8 mouse cellular contexts compared by ENCODE assay signal in the genomic region with DNA sequence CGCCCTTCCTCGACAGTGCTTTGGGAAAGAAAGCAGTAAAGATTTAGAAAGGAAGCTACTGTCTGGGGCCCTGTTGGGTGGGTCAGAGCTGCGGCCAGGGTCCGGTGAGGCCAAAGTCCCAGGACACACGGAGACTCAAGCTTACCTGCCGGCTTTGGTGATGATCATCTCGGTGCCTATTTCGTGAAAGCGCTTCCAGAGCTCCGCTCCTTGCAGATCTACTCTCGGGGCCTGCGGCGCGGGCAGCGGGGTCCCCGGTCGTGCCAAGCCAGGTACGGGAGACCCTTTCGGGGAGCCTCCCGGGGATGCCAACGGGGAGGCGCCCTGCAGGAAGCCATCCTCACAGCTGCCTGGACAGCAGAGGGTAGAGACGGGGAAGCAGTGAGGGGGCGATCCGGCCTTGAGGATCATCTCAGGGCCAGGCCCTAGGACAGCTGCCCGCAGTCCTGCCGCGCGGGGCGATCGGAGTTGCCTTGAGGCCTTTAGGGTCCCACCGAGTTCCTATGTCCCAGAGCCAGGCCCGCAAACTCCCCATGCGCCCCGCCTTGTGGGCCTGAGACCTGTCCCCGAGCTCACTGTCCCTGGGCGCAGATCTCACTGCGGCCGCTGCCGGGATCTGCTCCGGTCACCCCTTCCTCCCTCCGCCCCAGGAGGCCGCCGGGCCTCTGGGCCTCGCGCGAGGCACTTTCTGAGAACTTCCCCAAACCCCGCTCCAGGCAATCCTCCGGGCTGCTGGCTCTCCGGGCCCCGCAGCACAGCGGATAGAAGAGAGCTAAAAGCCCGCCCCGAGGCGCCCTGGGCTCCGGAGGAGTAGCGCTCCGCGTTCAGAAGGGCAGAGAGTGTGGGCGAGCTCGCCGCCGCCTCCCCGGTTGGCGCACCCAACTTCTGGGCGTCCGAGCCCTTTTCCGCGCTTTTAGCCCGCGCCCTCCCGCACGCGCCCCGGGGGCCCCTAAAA. TPM values are rescaled to one million over a fixed set of nuclear protein-coding genes. Genes with fewer than 3 reads are reported as not detected.
A peak's percentile ranks its signal among the peaks of the same experiment; 100 is the strongest.
DNase-seq lines count a peak whose midpoint lies in the region; ATAC-seq and TF ChIP-seq lines count a peak whose summit lies in the region.

No protein-coding gene starts in this region.

- H3K27ac ChIP-seq in liver, embryonic 13.5 days = no peak overlapping the region
- no peak overlapping the region for H3K27ac ChIP-seq in stomach, embryonic 14.5 days (ENCODE audit: low read length)
- H3K27ac ChIP-seq in thymus, adult 2 months (ENCODE audit: control insufficient read depth, insufficient read depth, low read length) = no peak overlapping the region

- H3K36me3 ChIP-seq in liver, embryonic 13.5 days = no peaks in the 10 kb centered on the region
- H3K36me3 ChIP-seq in stomach, embryonic 14.5 days (ENCODE audit: control insufficient read depth, insufficient read depth, low read length) = no peaks in the 10 kb centered on the region
- no peaks in the 10 kb centered on the region for H3K36me3 ChIP-seq in thymus, adult 2 months (ENCODE audit: control insufficient read depth, insufficient read depth, low read length)

- no peak for TF ChIP-seq POLR2A in thymus, adult 2 months (IDR thresholded peaks at IDR 0.05; ENCODE audit: control insufficient read depth, extremely low read depth, insufficient read depth, low read length, poor library complexity)

- peak overlapping the region; percentile 38 for H3K4me3 ChIP-seq in liver, embryonic 13.5 days (replicated peaks)
- peak overlapping the region; percentile 40 for H3K4me3 ChIP-seq in stomach, embryonic 14.5 days (ENCODE audit: low read depth, low read length)
- no peak overlapping the region for H3K4me3 ChIP-seq in thymus, adult 2 months (ENCODE audit: control insufficient read depth, insufficient read depth, low read length)

- H3K4me2 ChIP-seq in liver, embryonic 13.5 days = peak overlapping the region; percentile 54
- peak overlapping the region; percentile 58 for H3K4me2 ChIP-seq in stomach, embryonic 14.5 days (replicated peaks; ENCODE audit: low read depth, low read length)

- ATAC-seq in erythroid progenitor cell, adult 5-6 weeks (replicated peaks; ENCODE audit: low FRiP score, poor library complexity, severe bottlenecking) = 0 out of 2 replicates have a peak, but pooled peaks have one; percentile 34
- ATAC-seq in liver, embryonic 13.5 days (ENCODE audit: low read depth) = no peak
- ATAC-seq in stomach, embryonic 14.5 days (ENCODE audit: insufficient number of reproducible peaks, insufficient read depth, low FRiP score, low read depth) = peak; percentile 64

- H3K27me3 ChIP-seq in liver, embryonic 13.5 days = peaks cover 78% of the 10 kb centered on the region
- H3K27me3 ChIP-seq in stomach, embryonic 14.5 days (ENCODE audit: control insufficient read depth, insufficient read depth, low read length) = peaks cover 38% of the 10 kb centered on the region
- H3K27me3 ChIP-seq in thymus, adult 2 months (ENCODE audit: control insufficient read depth, insufficient read depth, low read length) = peaks cover 15% of the 10 kb centered on the region

- peak; percentile 22 for DNase-seq in right cerebral cortex, postnatal 4 days
- DNase-seq in right cerebral cortex, postnatal 25 days = no peak
- peak; percentile 43 to 75 for DNase-seq in heart, postnatal 36 days
- DNase-seq in liver, embryonic 13.5 days = no peak
- DNase-seq in spleen, adult 18-20 months = no peak
- DNase-seq in thymus, adult 2 months = no peak

- intact Hi-C loops in heart, postnatal 36 days (cut with DNase I) = loop anchor here (5.0 to 10.0 kb wide), 3 partner anchors 305 to 495 kb away; no protein-coding TSS in a partner anchor

- H3K9me3 ChIP-seq in liver, embryonic 13.5 days (replicated peaks) = no peaks in the 10 kb centered on the region
- H3K9me3 ChIP-seq in stomach, embryonic 14.5 days (ENCODE audit: control insufficient read depth, low read depth, low read length) = no peaks in the 10 kb centered on the region

- WGBS in liver, embryonic 13.5 days (ENCODE audit: insufficient replicate concordance) = 1% methylated on average over 68 of the region's 75 CpGs
- WGBS in stomach, embryonic 14.5 days = under 1% methylated on average over 75 of the region's 75 CpGs
- 6% methylated on average over 75 of the region's 75 CpGs for WGBS in thymus, adult 2 months

- TF ChIP-seq CTCF in thymus, adult 2 months (IDR thresholded peaks at IDR 0.05; ENCODE audit: borderline replicate concordance, control insufficient read depth, extremely low read depth, insufficient read depth, low read length, poor library complexity) = no peak

- H3K4me1 ChIP-seq in liver, embryonic 13.5 days (replicated peaks) = peaks cover 7% of the 10 kb centered on the region
- H3K4me1 ChIP-seq in stomach, embryonic 14.5 days (ENCODE audit: control insufficient read depth, insufficient read depth, low read length) = peaks cover 9% of the 10 kb centered on the region; the same call in 1 of the 2 replicates
- no peaks in the 10 kb centered on the region for H3K4me1 ChIP-seq in thymus, adult 2 months (replicated peaks; ENCODE audit: control insufficient read depth, insufficient read depth, low read length)

- H3K9ac ChIP-seq in liver, embryonic 13.5 days = no peak overlapping the region
- H3K9ac ChIP-seq in stomach, embryonic 14.5 days (replicated peaks; ENCODE audit: low read depth, low read length) = no peak overlapping the region

RNA-seq across cellular contexts. Expression of a gene that starts 1.5 kb away (rescaled TPM):
- total RNA-seq in erythroid progenitor cell, adult 5-6 weeks (2015; ENCODE audit: low replicate concordance) = not detected in 2 replicates
- not detected in 2 replicates for total RNA-seq in erythroid progenitor cell, adult 5-6 weeks (2017; ENCODE audit: low replicate concordance)
- total RNA-seq in heart, postnatal 36 days (2021) = 1 to 10 TPM; 3.4 to 5.3 TPM
- polyA plus RNA-seq in liver, embryonic 13.5 days (2015; fragmentation: Nextera tagmentation; extraction: Ambion mirVana) = 0.07 and 0.10 TPM in 2 replicates
- 0.51 and 1.1 TPM in 2 replicates for polyA plus RNA-seq in stomach, embryonic 14.5 days (2014; fragmentation: Nextera tagmentation; extraction: Ambion mirVana)
- polyA plus RNA-seq in thymus, adult 2 months (2012; rRNA removed) = 0.36 and 0.65 TPM in 2 replicates

Comparison
In these comparisons a context has a peak if more than half of its experiments do, and no peak if none do; other contexts are left out.
1. DNase-seq: peak in right cerebral cortex, postnatal 4 days (single experiment) and heart, postnatal 36 days (2 of 2); none in right cerebral cortex, postnatal 25 days (single experiment), liver, embryonic 13.5 days (single experiment), spleen, adult 18-20 months (0 of 2) and thymus, adult 2 months (single experiment).